Mouse (Mus musculus): ENCODE measurements around the gene Zfp574.

Gene Zfp574

GRCm38 (mm10) chr7:25072716-25073390 lies 486 bp downstream of the Zfp574 start:
- in situ Hi-C loops (cut with MboI, MseI), result no loop called here

DNA sequence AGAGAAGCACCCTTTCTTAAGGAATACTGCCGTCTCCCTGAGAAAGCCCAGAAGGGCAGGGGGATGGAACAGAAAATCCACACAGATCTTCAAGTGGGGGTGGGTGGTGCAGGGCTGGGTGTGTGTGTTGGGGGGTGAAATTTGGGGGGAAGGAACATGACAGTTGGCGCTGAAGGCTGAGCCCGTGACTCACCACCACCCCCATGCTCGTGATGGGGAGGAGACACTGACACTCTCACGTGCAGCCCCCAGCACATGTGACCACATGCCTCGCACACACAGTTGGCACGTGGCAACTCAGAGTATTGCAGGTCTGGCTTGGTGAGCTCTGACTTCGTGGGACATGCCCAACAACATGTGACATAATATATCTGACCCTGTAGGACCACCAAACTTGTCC lies 1.6 kb downstream of the Zfp574 start:
- in situ Hi-C loops (cut with MboI, MseI), result no loop called here

DNA sequence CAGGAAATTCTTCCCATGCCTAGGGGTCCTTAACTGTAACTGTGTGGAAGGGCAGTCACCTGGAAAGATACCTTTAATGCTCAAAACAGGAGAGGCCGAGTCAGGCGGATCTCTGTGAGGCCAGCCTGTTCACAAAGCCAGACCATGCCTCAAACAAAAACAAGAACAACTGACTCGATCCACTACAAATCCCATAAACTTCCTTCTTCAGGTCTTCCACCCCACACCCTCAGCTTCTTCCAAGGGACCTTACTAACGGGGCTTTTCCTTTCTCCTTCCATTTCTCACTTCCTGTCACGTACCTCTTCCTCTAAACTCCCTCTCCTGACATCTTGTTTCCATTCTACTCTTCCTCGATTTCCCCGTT lies 3.9 kb downstream of the Zfp574 start:
- in situ Hi-C loops (cut with MboI, MseI), result no loop called here

GRCm38 (mm10) chr7:25076663-25077413 lies 4.5 kb downstream of the Zfp574 start:
- in situ Hi-C loops (cut with MboI, MseI), result no loop called here

DNA sequence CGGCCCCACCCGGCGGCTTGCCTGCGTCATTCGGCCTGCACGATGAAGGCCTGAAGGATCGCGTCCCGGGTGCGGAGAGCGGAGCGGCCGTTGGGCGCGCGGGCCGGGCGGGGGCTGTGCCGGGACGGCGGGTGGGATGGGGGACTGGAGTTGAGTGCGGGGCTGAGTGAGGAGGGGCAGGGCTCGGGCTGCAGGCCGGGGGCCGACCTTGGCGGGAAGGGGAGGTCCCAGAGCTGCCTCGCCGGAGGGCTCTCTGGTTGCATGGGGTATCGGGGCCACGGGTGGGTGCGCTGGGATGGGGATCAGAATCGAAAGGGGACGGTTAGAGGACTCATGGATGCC lies 5.0 kb downstream of the Zfp574 start:
- in situ Hi-C loops (cut with MboI, MseI), result no loop called here

DNA sequence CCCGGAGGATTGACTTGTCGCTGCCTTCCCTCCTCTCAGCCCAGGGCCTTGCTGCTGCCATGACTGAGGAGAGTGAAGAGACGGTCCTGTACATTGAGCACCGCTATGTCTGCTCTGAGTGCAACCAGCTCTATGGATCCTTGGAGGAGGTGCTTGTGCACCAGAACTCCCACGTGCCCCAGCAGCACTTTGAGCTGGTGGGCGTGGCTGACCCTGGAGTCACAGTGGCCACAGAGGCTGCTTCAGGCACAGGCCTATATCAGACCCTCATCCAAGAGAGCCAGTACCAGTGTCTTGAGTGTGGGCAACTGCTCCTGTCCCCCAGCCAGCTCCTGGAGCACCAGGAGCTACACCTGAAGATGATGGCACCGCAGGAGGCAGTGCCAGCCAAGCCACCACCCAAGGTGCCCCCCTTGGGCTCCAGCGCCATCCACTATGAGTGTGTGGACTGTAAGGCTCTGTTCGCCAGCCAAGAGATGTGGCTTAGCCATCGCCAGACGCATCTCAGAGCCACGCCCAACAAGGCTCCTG lies 7.2 kb downstream of the Zfp574 start:
- in situ Hi-C loops (cut with MboI, MseI), result no loop called here

- in situ Hi-C loops (cut with MboI, MseI), result no loop called here
These were observed 8.1 kb downstream of the Zfp574 start for GRCm38 (mm10) chr7:25080431-25080830.

GRCm38 (mm10) chr7:25082510-25082909 lies 10.1 kb downstream of the Zfp574 start:
- in situ Hi-C loops (cut with MboI, MseI), result no loop called here

- in situ Hi-C loops (cut with MboI, MseI), result no loop called here
These were observed 12.3 kb downstream of the Zfp574 start for GRCm38 (mm10) chr7:25084621-25085020.

DNA sequence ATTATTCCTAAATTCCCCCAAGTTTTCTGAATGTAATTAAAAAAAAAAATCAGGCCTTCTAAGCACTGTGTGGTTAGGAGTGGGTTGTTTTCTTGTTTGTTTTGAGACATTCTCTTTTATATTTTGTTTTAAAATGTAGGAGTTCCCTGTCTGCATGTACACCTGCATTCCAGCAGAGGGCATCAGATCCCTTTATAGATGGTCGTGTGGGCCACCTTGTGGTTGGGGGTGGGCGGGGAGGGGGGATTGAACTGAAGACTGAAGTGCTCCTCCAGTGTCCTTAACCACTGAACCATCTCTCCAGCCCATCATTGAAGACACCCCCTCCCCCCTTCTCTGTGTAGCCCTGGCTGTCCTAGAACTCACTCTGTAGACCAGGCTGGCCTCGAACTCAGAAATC lies 14.3 kb downstream of the Zfp574 start:
- in situ Hi-C loops (cut with MboI, MseI), result no loop called here

- in situ Hi-C loops (cut with MboI, MseI), result no loop called here
These were observed 15.0 kb downstream of the Zfp574 start for GRCm38 (mm10) chr7:25087256-25087912.

- in situ Hi-C loops (cut with MboI, MseI), result no loop called here
These were observed 15.6 kb downstream of the Zfp574 start for GRCm38 (mm10) chr7:25087972-25088371.

- in situ Hi-C loops (cut with MboI, MseI), result no loop called here
These were observed 16.2 kb downstream of the Zfp574 start for GRCm38 (mm10) chr7:25088531-25088930.

DNA sequence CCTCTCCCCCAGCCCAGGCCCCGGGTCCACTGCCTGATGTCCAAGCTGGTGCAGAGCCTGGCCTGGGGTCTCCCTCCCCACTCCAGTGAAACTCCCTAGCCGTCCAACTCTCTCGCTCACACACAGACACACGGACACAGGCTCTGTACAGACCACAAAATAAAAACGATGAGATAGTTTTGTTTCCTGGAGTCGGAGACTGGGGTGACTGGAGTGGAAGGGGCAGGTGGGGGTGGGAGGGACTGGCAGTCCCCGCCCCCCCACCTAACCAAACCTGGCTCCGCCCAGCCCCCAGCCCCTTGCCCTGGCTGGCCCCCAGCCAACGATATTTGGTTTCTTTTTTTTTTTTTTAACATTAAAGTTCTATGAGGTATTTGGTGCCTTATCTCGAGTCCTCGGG lies 16.6 kb downstream of the Zfp574 start:
- in situ Hi-C loops (cut with MboI, MseI), result no loop called here

DNA sequence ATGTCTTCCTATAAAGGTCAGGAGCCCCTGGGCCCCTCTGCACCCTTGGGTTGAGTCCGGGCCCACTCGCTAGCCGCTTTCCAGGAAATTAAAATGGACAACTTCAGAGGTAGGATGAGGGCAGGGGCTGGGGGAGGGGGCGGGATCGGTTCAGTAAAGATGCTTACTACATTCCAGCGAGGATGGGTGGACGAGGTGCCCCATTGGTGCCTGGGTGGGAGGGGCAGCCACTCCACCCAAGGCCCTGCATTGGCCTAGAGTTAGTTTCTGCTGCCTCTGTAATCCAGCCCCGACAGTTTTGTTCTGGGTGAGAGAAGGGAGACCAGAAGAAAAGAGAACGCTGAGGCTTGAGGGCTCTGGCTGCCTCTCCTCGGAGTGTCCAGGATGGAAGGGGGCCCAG lies 17.5 kb downstream of the Zfp574 start:
- in situ Hi-C loops (cut with MboI, MseI), result no loop called here

- in situ Hi-C loops (cut with MboI, MseI), result no loop called here
These were observed 25.8 kb downstream of the Zfp574 start for GRCm38 (mm10) chr7:25098169-25098568.

DNA sequence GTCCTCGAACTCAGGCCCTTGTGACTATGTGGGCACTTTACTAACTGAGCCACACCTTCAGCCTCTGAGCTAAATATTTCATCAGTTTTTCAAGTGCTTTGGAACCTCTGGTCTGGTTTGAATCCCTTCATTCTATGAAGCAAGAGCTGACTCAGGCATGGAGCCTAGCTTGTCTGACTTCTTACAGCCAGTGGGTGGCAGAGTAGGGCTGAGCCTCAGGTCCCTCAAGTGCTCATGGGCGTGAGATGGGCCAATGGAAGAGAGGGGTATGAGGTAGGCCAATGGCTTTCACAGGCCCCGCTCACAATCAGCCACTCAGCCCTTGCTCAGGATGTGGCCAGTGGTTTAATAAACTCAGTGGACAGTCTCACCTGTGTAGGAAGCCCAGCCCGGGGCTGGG lies 27.2 kb downstream of the Zfp574 start:
- in situ Hi-C loops (cut with MboI, MseI), result no loop called here

GRCm38 (mm10) chr7:25105411-25106160 lies 33.2 kb downstream of the Zfp574 start:
- in situ Hi-C loops (cut with MboI, MseI), result loop anchor here (5.0 kb wide), 1 partner anchor 82 kb away; no protein-coding TSS in a partner anchor

DNA sequence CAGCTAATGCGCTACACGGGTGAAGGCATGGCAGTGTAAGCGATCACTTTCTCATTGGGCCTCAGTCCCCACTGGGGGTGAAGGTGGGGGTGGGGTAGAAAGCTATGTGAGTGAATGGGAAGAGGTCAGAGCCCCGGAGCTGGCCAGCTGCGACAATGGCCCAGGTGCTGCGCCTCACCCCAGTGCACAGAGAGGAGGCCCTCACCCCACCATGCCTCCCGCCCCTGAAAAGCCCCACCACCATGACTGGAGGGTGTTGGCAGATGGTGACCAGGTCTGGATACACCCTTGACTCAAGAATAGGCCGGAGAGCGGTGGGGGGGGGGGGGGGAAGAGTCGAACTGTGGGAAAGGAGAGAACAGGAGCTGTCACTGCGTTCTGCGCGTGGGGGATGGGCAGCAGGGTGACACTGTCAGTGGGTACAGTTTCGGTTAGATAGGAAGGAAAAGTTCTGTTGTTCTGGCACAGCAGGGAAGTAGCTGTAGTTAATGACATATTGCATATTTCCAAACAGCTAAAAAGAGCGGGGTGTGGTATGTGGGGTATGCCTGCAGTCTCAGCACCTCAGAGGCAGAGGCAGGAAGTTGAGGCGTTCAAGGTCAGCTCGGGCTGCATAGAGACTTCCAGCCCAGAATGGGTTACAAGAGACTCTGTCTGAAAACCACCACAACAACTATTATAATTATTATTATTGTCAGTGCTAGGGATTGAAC lies 34.6 kb downstream of the Zfp574 start:
- in situ Hi-C loops (cut with MboI, MseI), result loop anchor here (5.0 kb wide), 1 partner anchor 80 kb away; no protein-coding TSS in a partner anchor

DNA sequence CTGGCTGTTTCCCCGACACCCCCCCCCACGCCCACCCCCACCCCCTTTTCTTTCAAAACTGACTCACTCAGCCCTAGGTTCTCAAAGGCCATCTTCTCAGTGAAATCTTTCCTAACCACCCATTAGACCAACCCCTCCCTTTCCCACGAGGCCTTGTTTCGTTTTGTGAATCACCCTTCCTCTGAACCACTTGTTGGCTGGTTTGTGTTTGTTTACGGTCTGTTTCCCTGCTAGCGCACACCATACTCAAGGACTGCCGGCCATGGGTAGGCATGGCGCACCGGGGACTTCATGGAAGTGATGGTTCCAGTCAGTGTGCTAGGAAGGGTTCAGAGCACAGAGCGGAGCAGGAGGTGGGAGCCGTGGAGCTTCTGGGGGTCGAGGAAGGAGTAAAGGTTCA lies 37.0 kb downstream of the Zfp574 start:
- in situ Hi-C loops (cut with MboI, MseI), result loop anchor here (5.0 kb wide), 1 partner anchor 78 kb away; no protein-coding TSS in a partner anchor

DNA sequence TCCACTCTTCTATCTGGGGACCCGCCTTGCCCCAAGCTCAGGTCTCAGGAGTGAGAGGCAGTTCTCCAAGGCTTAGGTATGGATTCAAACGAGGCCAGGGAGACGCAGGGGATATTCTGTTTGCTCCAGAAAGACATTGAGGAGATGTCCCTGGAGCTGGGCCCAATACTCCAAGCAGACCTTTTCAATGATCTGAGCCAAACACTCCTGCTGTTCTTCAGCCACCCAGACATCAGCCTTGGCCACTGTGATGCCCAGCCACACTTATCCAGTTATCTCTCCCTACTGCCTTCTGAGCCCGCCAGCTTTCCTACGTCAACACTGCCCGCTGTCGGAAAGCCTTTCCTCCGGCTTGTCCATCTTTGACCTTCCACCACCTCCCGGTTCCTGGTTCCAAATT lies 38.0 kb downstream of the Zfp574 start:
- in situ Hi-C loops (cut with MboI, MseI), result no loop called here

Data from regulatory T cell (primary cell).